In the genomic region with DNA sequence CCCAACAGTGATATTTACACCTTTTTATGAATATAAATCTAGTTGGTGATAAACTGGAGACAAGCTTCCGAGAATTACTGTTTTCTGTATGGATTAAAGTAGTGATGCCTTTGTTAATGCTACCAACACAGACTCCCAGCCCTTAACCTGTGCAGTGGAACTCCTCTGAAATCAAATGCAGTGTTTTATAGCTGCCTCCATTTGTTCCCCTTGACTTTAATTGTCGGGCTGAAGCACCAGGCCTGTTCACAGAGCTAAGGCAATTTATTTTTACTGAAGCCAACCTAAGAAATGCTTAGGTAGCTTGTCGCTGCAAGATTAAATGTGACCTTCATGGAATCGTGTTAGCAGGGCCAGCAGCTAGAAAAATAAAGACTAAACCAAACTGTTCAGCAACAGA, we compare ENCODE assay signal across 20 mouse cellular contexts. TPM values are rescaled to one million over a fixed set of nuclear protein-coding genes. Genes with fewer than 3 reads are reported as not detected.
DNase-seq lines count a peak whose midpoint lies in the region; ATAC-seq lines count a peak whose summit lies in the region.
"Had no signal": no experiment of that assay in that cellular context is flagged by ENCODE, and none has a peak within 500 bp of the region (broad histone marks: within the 10 kb centered on the region; RNA-seq: fewer than 3 reads in every experiment).

No protein-coding gene starts in this region.

- no peak overlapping the region for H3K9ac ChIP-seq in kidney, embryonic 16.5 days (replicated peaks; ENCODE audit: low read length)
- no peak overlapping the region for H3K9ac ChIP-seq in neural tube, embryonic 12.5 days
- H3K9ac ChIP-seq in stomach, embryonic 16.5 days (ENCODE audit: low read length): no peak overlapping the region
- H3K9ac ChIP-seq: forebrain, postnatal 0 days; heart, embryonic 12.5 days; limb, embryonic 15.5 days; midbrain, embryonic 12.5 days had no signal

- H3K4me2 ChIP-seq in kidney, embryonic 16.5 days (replicated peaks; ENCODE audit: low read depth, low read length): no peak overlapping the region
- H3K4me2 ChIP-seq in neural tube, embryonic 12.5 days (replicated peaks): no peak overlapping the region
- no peak overlapping the region for H3K4me2 ChIP-seq in stomach, embryonic 16.5 days (ENCODE audit: low read depth, low read length)
- H3K4me2 ChIP-seq: heart, embryonic 12.5 days; limb, embryonic 15.5 days; midbrain, embryonic 12.5 days had no signal

- no peaks in the 10 kb centered on the region for H3K36me3 ChIP-seq in kidney, embryonic 16.5 days (ENCODE audit: insufficient read depth, low read length)
- no peaks in the 10 kb centered on the region for H3K36me3 ChIP-seq in neural tube, embryonic 12.5 days
- no peaks in the 10 kb centered on the region for H3K36me3 ChIP-seq in stomach, embryonic 16.5 days (ENCODE audit: control insufficient read depth, insufficient read depth, low read length)
- H3K36me3 ChIP-seq: heart, embryonic 12.5 days; limb, embryonic 15.5 days; midbrain, embryonic 12.5 days had no signal

- H3K4me3 ChIP-seq in kidney, embryonic 16.5 days (ENCODE audit: low read length): no peak overlapping the region
- H3K4me3 ChIP-seq in neural tube, embryonic 12.5 days: no peak overlapping the region
- H3K4me3 ChIP-seq in stomach, embryonic 16.5 days (replicated peaks; ENCODE audit: low read length): no peak overlapping the region
- H3K4me3 ChIP-seq: heart, embryonic 12.5 days; limb, embryonic 15.5 days; midbrain, embryonic 12.5 days had no signal

- H3K27ac ChIP-seq in kidney, embryonic 16.5 days (ENCODE audit: low read length): peak overlapping the region; percentile 65
- H3K27ac ChIP-seq in neural tube, embryonic 12.5 days: peak overlapping the region; percentile 12; the same call in 1 of the 2 replicates
- H3K27ac ChIP-seq in stomach, embryonic 16.5 days (ENCODE audit: low read length): 0 out of 2 replicates have a peak overlapping the region, but pooled peaks have one; percentile 32
- H3K27ac ChIP-seq: limb, embryonic 15.5 days; macrophage; midbrain, embryonic 12.5 days had no signal

- no peaks in the 10 kb centered on the region for H3K27me3 ChIP-seq in kidney, embryonic 16.5 days (ENCODE audit: insufficient read depth, low read length)
- no peaks in the 10 kb centered on the region for H3K27me3 ChIP-seq in neural tube, embryonic 12.5 days (replicated peaks)
- no peaks in the 10 kb centered on the region for H3K27me3 ChIP-seq in stomach, embryonic 16.5 days (ENCODE audit: control insufficient read depth, insufficient read depth, low read length)
- H3K27me3 ChIP-seq: heart, embryonic 12.5 days; limb, embryonic 15.5 days; midbrain, embryonic 12.5 days had no signal

- ATAC-seq in kidney, embryonic 16.5 days (ENCODE audit: low FRiP score, low TSS enrichment): peak; percentile 52; the same call in 1 of the 2 replicates
- no peak for ATAC-seq in neural tube, embryonic 12.5 days (ENCODE audit: low FRiP score, low read depth)
- no peak for ATAC-seq in stomach, embryonic 16.5 days (ENCODE audit: insufficient read depth, low FRiP score)
- ATAC-seq: forebrain, postnatal 0 days had no signal

- H3K9me3 ChIP-seq in kidney, embryonic 16.5 days (ENCODE audit: low read length): no peaks in the 10 kb centered on the region
- H3K9me3 ChIP-seq in neural tube, embryonic 12.5 days: no peaks in the 10 kb centered on the region
- H3K9me3 ChIP-seq in stomach, embryonic 16.5 days (replicated peaks; ENCODE audit: control insufficient read depth, low read length): no peaks in the 10 kb centered on the region
- H3K9me3 ChIP-seq: heart, embryonic 12.5 days; limb, embryonic 15.5 days; midbrain, embryonic 12.5 days had no signal

- WGBS in kidney, embryonic 16.5 days: 20% methylated on average over 4 of the region's 4 CpGs
- 36% methylated on average over 4 of the region's 4 CpGs for WGBS in neural tube, embryonic 12.5 days
- 44% methylated on average over 4 of the region's 4 CpGs for WGBS in stomach, embryonic 16.5 days

- DNase-seq in heart, adult 11 months: peak; percentile 58
- no peak for DNase-seq in heart, adult 8-10 months (ENCODE audit: low spot score)
- DNase-seq in kidney, adult 11 months: no peak
- no peak for DNase-seq in neural tube, embryonic 10.5 days (ENCODE audit: extremely low spot score, low spot score)
- no peak for DNase-seq in thymus, postnatal 10 days (ENCODE audit: low spot score in 2 of 2)
- DNase-seq: adrenal gland, postnatal 14 days; cerebellum, adult 9-11 months; embryo, embryonic 11 days; forebrain, postnatal 0 days; gastrocnemius, postnatal 10 days; heart, postnatal 4 days; kidney, postnatal 10 days; layer of hippocampus, postnatal 36 days had no signal

- H3K4me1 ChIP-seq in kidney, embryonic 16.5 days (ENCODE audit: insufficient read depth, low read length): peaks cover 37% of the 10 kb centered on the region
- peaks cover 22% of the 10 kb centered on the region for H3K4me1 ChIP-seq in neural tube, embryonic 12.5 days
- peaks cover 14% of the 10 kb centered on the region; the same call in 1 of the 2 replicates for H3K4me1 ChIP-seq in stomach, embryonic 16.5 days (ENCODE audit: control insufficient read depth, insufficient read depth, low read length)

RNA-seq across cellular contexts. Expression of a gene that starts 11.6 kb away (rescaled TPM):
- total RNA-seq in heart, adult 8-10 months (2022): 10 to 100 TPM; 26.0 to 34.6 (median 27.6) TPM
- polyA plus RNA-seq in kidney, embryonic 16.5 days (2015; fragmentation: Nextera tagmentation; extraction: Ambion mirVana): 19.2 and 21.5 TPM in 2 replicates
- 11.7 and 14.2 TPM in 2 replicates for polyA plus RNA-seq in neural tube, embryonic 12.5 days (2016; fragmentation: Nextera tagmentation; extraction: Ambion mirVana)
- 18.1 and 27.5 TPM in 2 replicates for polyA plus RNA-seq in stomach, embryonic 16.5 days (2015; fragmentation: Nextera tagmentation; extraction: Ambion mirVana)

Comparison
In these comparisons a context has a peak if more than half of its experiments do, and no peak if none do; other contexts are left out.
1. H3K27ac ChIP-seq: peak in every context shown above with its lines; median percentile 65 in kidney, embryonic 16.5 days; 32 in stomach, embryonic 16.5 days; 12 in neural tube, embryonic 12.5 days.